Mouse (Mus musculus) R1 (cell line): ENCODE results near the gene Cdh19.

Experiments used
- DNase-seq: peaks from one replicate; pipeline ENCODE4 v3.0.0-alpha.2; 2018; ENCODE audit warnings: low read depth, low spot score

Gene Cdh19

GRCm38 (mm10) chr1:110977484-110977883 is at the start of gene Cdh19:
Cdh19 (minus strand) TSS chr1:110977584.
- no peak for DNase-seq

GRCm38 (mm10) chr1:111020434-111021060 is 43.2 kb upstream of the Cdh19 start:
- DNase-seq, result no peak

DNA sequence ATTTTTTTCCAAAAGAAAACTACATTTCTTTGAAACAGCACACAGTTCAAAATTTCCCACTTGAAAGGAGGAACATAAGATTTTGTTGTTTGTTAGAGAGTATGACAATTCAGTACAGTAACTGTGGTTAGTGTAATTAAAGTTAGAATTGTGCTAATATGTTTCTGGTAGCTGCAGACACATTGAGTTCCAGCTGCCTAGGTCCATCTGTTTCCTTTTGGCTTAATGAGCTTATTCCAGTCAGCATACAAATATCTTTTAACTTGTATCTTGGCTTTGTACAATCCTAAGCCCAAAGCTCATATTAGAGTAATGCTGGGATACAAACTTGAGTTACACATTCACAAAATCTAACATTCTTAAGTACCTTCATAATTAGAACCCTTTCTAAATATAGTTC is 40.3 kb upstream of the Cdh19 start:
- DNase-seq, result no peak

DNA sequence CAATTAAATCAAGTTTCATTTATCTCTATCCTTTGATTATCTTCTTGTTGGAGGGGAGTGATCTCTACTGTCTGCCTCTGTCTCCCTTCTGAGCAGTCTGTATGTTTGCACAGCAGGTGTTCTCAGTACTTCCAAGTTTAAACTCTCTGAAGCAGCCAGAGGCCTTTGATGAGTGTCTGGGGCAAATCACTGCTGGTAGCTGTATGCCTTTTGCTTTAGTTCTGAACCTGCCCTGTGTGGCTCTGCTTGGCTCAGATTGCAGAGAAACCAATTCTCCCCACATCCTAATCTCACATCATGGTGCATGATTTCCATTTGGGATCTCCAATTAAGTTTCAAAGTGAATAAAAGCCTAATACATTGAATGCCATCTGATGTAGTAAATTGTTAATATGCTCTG is 12.4 kb upstream of the Cdh19 start:
- DNase-seq, result peak; percentile 8

DNA sequence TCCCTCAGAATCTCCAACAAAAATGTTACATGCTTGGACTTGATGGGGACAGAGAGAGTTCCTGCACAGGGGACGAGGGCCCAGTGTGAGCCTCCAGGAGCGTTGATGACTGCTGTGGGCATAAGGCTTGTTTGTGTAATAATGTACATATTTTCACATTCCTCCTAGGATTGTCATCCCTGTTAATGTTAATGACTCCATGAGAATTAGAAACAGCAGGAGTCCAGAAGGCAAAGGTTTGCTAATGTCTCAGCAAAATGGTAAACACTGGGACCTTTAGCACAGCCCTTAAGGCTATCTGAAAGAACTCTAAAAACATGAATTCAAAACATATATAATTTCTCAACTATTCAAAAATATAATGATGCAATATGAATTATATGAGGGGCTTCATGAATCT is 8.2 kb downstream of the Cdh19 start:
- peak; percentile 54 for DNase-seq

- no peak for DNase-seq
Measured at GRCm38 (mm10) chr1:110909752-110910151, 67.6 kb downstream of the Cdh19 start.

GRCm38 (mm10) chr1:110909218-110909617 is 68.2 kb downstream of the Cdh19 start:
- DNase-seq, result no peak

- peak; percentile 65 for DNase-seq
Measured at GRCm38 (mm10) chr1:110904266-110904665, 73.1 kb downstream of the Cdh19 start.
